Mouse (Mus musculus) heart, postnatal 0 days (tissue): ENCODE data around the gene Ush1g. TPM values are rescaled to one million over a fixed set of nuclear protein-coding genes. Genes with fewer than 3 reads are reported as not detected.

Experiments
- ATAC-seq: fragments of 200-750 bp; cut with Nextera tagmentation; 2 replicates; pipeline ENCODE4 v1.8.0; 2017; ENCODE audit warnings: low read depth, moderate number of reproducible peaks, moderate library complexity; ENCODE audit not compliant: insufficient read depth
- DNase-seq: peaks from one replicate; pipeline ENCODE4 v3.0.0-alpha.2; 2016; ENCODE audit warnings: low spot score
- H3K27ac ChIP-seq: fragments of 300-500 bp; sonication (generic); 2 replicates; pipeline ENCODE4 v1.5.1; 2014; ENCODE audit warnings: low read depth, mild to moderate bottlenecking
- H3K27me3 ChIP-seq: fragments of 300-500 bp; sonication (generic); 2 replicates; pipeline ENCODE4 v1.6.1; 2014; ENCODE audit warnings: low read length, mixed read lengths; ENCODE audit not compliant: control insufficient read depth, insufficient read depth
- H3K36me3 ChIP-seq: fragments of 300-500 bp; sonication (generic); replicated peaks from 2 replicates; pipeline ENCODE4 v1.6.1; 2014; ENCODE audit warnings: low read length, mixed read lengths; ENCODE audit not compliant: control insufficient read depth, insufficient read depth
- H3K4me1 ChIP-seq: fragments of 300-500 bp; sonication (generic); 2 replicates; pipeline ENCODE4 v1.6.1; 2014; ENCODE audit warnings: antibody characterized with exemption; ENCODE audit not compliant: control insufficient read depth, insufficient read depth
- H3K4me2 ChIP-seq: fragments of 300-500 bp; sonication (generic); 2 replicates; pipeline ENCODE4 v1.6.1; 2014; ENCODE audit warnings: low read depth, mild to moderate bottlenecking, low read length, moderate library complexity
- H3K4me3 ChIP-seq: fragments of 300-500 bp; sonication (generic); 2 replicates; pipeline ENCODE4 v1.5.1; 2014; ENCODE audit warnings: low read depth, low read length
- H3K9ac ChIP-seq: fragments of 300-500 bp; sonication (generic); replicated peaks from 2 replicates; pipeline ENCODE4 v1.6.1; 2014; ENCODE audit warnings: low read depth, low read length, mixed read lengths
- H3K9me3 ChIP-seq: fragments of 300-500 bp; sonication (generic); replicated peaks from 2 replicates; pipeline ENCODE4 v1.6.1; 2016; ENCODE audit warnings: low read length; ENCODE audit not compliant: control insufficient read depth
- CTCF ChIP-seq: IDR thresholded peaks from 2 replicates; pipeline ENCODE4 v1.5.1; 2016; ENCODE audit warnings: antibody characterized with exemption, control low read depth, low read depth
- EP300 ChIP-seq: IDR thresholded peaks from 2 replicates; pipeline ENCODE4 v1.6.1; 2016; ENCODE audit warnings: antibody characterized with exemption, low read depth
- WGBS: fragments of 180-500 bp; shearing (Covaris S2); extraction: QIAGEN DNeasy Blood & Tissue Kit; methylation state at CpG from one replicate; pipeline ENCODE4 v1.1.7; 2014; 5-methylcytosine and 5-hydroxymethylcytosine counted together
- polyA plus RNA-seq: library from polyadenylated mRNA; unstranded; fragments of >200 nt; fragmentation: Nextera tagmentation; extraction: Ambion mirVana; gene quantifications from 2 replicates; pipeline ENCODE4 v1.2.1, GENCODE M21; 2015
- total RNA-seq: library from RNA; depleted of rRNA; stranded (reverse); fragments of >200 nt; gene quantifications from 2 replicates; pipeline ENCODE4 v1.2.3, GENCODE M21; 2014; ENCODE audit warnings: low replicate concordance

The Ush1g gene
- total and polyA plus RNA-seq, 2 experiments from 2014 or later, result 0.03 TPM; not detected in 1

DNA sequence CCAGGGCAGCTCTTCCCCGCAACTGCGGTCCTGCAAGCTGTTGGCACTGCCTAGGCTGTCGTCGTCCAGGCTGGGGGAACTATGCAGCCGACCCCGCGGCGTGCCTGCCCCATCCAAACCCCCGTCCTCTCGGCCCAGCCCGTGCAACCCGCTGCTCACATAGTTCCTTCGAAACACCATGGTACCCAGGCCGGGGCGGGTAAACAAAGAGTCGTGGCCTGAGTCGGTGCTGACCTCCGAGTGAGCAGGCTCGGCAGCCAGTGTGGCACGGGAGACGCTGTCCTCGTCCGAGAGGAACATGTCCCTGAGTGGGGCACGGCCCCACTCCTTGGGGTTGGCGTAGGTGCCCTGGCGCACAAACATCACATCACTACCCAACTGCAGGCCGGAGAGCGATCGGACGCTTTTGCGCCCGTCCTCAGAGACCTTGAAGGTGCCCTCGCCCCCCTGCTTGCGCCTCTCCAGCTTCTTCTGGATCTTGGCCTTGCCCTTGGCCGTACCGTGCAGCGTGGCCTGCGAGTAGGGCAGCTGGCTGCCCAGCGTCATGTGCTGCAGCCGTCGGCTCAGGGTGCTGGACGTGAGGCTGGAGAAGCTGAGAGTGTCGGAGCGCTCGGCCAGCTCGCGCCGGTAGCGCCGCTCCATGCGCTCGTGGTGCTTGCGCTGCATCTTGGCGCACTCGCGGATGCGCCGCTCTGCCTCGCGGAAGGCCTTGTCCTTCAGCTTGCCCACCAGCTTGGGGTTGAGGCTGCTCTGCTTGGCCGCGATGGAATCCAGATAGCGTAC, 3.4 kb downstream of the Ush1g start:
- no peak overlapping the region for H3K4me2 ChIP-seq
- ATAC-seq (no peak), DNase-seq (no peak)
- H3K4me1 ChIP-seq, result no peaks in the 10 kb centered on the region
- whole genome bisulfite sequencing, result 7% methylated on average over 63 of the region's 63 CpGs
- H3K9me3 ChIP-seq, result no peaks in the 10 kb centered on the region
- no peak overlapping the region for H3K4me3 ChIP-seq
- TF ChIP-seq EP300 (no peak), CTCF (no peak)
- no peak overlapping the region for H3K9ac ChIP-seq
- H3K27ac ChIP-seq, result no peak overlapping the region
- no peaks in the 10 kb centered on the region for H3K36me3 ChIP-seq
- peaks cover 96% of the 10 kb centered on the region for H3K27me3 ChIP-seq

DNA sequence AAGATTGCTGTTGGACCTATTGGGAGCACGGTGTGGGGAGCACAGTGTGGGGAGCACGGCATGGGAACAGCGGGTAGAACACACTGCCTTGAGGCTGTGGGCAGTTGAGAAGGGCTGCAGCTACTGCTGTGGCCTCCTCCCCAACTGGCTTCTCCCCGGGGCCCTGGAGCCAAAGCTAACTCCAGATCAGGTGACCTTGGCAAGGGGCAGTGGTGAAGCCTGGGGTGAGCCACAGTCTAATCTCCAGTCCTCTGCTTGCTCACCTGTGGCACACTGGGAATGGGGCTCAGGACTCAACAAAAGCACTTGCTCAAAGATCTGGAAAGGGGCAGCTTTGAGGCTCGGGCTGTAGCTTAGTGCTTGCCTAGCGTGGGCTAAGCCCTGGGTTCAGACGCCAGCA, 4.6 kb downstream of the Ush1g start:
- ATAC-seq, result no peak
- no peak for DNase-seq
- H3K4me3 ChIP-seq, result no peak overlapping the region
- H3K27ac ChIP-seq, result no peak overlapping the region
- H3K9ac ChIP-seq, result no peak overlapping the region
- TF ChIP-seq CTCF (no peak), EP300 (no peak)
- WGBS, result 52% methylated on average over 7 of the region's 7 CpGs
- H3K36me3 ChIP-seq, result no peaks in the 10 kb centered on the region
- H3K27me3 ChIP-seq, result peaks cover 95% of the 10 kb centered on the region
- H3K4me2 ChIP-seq, result no peak overlapping the region
- H3K4me1 ChIP-seq, result no peaks in the 10 kb centered on the region
- no peaks in the 10 kb centered on the region for H3K9me3 ChIP-seq

DNA sequence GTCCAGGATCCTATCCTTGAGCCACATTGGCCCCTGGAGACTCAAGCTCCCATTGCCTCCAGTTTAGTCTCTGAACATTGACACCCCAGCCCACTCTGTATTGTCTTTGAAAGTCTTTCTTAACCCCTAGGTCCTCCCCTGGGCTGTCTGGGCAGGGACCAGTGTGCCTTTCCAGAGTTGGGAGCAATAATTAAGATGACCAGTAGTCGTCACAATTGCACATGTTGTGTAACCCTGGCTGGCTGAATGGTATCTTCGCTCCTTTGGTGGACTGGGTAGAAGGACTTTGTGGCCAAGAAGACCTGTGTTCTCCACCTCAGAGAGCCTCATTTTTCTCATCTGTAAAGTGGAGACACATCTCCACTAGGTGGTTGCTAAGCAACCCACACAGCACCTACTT, 7.6 kb downstream of the Ush1g start:
- no peaks in the 10 kb centered on the region for H3K9me3 ChIP-seq
- no peak overlapping the region for H3K4me3 ChIP-seq
- ATAC-seq (no peak), DNase-seq (no peak)
- H3K27me3 ChIP-seq, result peaks cover 65% of the 10 kb centered on the region
- TF ChIP-seq CTCF, result peak; percentile 39
- TF ChIP-seq EP300, result no peak
- H3K9ac ChIP-seq, result no peak overlapping the region
- no peak overlapping the region for H3K4me2 ChIP-seq
- H3K36me3 ChIP-seq, result no peaks in the 10 kb centered on the region
- WGBS, result 35% methylated on average over 2 of the region's 2 CpGs
- H3K27ac ChIP-seq, result no peak overlapping the region
- H3K4me1 ChIP-seq, result no peaks in the 10 kb centered on the region

DNA sequence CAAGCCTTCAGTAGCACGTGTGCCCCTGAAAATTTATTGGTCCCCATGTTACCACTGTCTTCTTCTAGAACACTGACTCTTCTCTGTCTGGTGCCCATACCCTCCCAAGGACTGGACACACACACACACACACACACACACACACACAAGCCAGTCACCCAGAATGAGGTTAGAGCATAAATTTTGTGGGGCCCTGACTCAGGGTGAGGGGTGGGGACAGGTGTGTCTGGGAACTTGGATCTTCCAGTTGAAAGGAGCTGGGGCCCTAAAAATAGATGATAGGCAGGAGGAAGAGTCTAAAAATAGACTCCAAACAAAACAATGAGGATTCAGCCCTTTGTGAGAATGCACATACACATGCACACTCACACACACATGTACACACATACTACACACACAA, 13.1 kb downstream of the Ush1g start:
- 65% methylated on average over 1 of the region's 1 CpGs for WGBS
- Histone ChIP-seq H3K27me3 (peaks cover 11% of the 10 kb centered on the region; the same call in 1 of the 2 replicates), H3K4me1 (0 out of 2 replicates have a peak, but pooled peaks cover 6% of the 10 kb centered on the region), H3K4me2 (no peak overlapping the region), H3K9ac (no peak overlapping the region), H3K27ac (no peak overlapping the region), H3K4me3 (no peak overlapping the region), H3K36me3 (no peaks in the 10 kb centered on the region), H3K9me3 (no peaks in the 10 kb centered on the region)
- DNase-seq, result no peak
- no peak; the same call in 1 of the 2 replicates for ATAC-seq
- TF ChIP-seq EP300 (no peak), CTCF (no peak)

DNA sequence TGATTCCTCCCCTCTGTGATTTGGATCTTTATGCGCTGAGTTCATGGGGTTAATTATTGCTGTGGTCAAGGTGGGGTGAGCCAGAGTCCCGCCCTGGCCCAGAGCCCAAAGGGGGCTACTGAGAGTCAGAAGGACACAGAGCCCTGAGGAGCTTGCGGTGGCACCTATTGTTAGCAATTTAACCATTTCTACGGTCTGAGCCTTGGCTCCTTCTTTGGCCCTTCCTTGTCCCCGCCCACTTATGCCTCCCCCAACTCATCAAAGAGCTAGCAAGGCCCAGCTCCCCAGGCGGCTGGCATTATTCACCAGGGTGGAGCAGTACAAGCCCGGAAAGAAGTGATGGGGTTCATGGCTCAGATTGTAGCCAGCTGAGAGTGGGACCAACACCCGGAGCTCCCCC, 15.0 kb downstream of the Ush1g start, which contains the start of gene Otop2:
Gene Otop2 (plus strand): TSS at position 301 of the 400 bp plus-strand sequence.
- TF ChIP-seq EP300, result no peak
- TF ChIP-seq CTCF, result no peak
- DNase-seq, result no peak

More for the DNA sequence above, 15.0 kb downstream of the Ush1g start, which contains the start of gene Otop2:
- Histone ChIP-seq H3K4me2 (no peak within 1 kb of the TSS), H3K27ac (no peak within 1 kb of the TSS), H3K36me3 (no peaks in the 10 kb centered on the region), H3K27me3 (no peaks in the 10 kb centered on the region), H3K9ac (no peak within 1 kb of the TSS), H3K9me3 (no peaks in the 10 kb centered on the region), H3K4me3 (no peak within 1 kb of the TSS), H3K4me1 (0 out of 2 replicates have a peak, but pooled peaks cover 6% of the 10 kb centered on the region)
- ATAC-seq, result no peak
- WGBS, result 51% methylated on average over 8 of the region's 8 CpGs
